Mouse (Mus musculus): ENCODE measurements around the gene 2310034G01Rik. TPM values are rescaled to one million over a fixed set of nuclear protein-coding genes. Genes with fewer than 3 reads are reported as not detected.

The 2310034G01Rik gene
- polyA plus RNA-seq, 1 experiment: 4.1 TPM

DNA sequence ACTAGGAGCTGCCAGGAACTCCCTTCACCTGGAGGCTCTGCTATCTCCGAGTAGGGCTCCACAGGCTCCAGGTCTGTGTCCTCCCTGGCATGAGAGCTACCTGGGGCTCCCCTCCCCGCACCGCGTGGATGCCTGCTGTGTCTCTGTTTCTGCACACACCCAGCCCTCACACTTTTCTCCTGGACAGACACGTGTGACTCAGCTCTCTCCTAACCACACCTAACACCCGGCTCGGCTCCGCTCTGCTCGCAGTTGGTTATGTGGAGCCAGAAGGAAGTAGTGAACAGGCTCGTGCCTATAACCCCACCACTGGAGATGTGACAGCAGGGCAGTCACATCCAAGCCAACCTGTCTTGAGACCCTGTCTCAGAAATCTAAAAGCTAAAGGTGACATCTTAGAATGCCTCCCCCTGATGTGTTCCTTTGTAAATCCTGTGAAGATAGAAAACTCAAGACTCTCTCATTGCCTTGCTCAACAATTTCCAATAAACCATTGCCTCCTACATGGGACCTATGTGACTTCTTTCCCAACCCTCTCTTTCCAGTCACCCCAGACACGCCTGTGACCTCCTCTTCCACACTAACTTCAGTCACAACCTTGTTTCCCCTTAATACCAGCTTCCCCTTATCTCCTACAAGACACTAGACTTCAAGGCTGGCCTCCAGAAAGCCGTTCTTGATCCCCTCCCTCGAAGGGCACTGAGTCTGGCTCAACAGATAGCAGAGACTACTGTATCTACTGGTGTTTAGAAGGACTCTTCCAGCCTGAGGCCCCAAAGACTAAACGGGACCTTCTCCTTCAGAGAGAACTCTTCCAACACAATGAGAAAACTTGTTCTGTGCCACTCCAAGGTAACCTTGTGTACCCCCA lies 35.0 kb downstream of the 2310034G01Rik start:
- no peak for DNase-seq (ENCODE audit: low read depth)

DNA sequence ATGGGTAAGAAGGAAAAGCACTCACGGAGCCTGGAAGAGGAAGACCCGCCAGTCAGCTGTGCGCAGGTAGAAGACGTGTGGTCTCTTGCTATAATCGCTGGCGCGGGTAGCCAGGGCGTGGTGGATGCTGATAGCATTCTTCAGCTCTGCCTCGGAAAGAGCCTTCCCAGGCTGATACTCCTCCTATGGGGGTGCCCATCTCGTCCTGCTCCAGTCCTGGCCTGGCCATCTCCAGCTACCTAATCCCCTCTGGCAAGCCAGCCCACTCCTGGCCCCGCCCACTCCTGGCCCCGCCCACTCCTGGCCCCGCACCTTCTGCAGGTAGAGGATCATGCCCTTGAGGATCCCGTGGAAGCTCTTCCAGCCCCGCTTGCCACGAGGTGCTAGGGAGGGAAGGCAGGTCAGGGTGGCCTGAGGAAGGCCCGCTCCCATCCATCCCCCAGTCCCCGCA lies 35.9 kb downstream of the 2310034G01Rik start:
- DNase-seq (ENCODE audit: low read depth): no peak

DNA sequence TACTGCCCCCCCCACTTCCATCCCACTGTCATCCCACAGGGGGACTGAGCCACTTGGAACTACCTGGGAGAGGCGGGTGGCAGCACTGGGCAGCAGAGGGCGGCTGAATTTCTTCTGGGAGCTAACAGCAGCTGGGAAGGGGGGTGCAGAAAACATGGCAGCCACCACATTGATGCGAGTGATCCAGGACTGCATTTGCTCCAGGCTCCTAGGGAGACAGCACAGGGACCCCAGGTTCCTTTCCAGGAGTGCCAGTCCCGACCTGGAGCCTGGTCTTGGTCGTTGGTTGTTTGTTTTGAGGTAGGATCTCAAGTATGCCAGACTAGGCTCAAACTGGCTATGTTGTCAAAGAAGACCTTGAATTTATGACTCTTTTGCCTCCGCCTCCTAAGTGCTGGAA lies 36.5 kb downstream of the 2310034G01Rik start:
- no peak for DNase-seq (ENCODE audit: low read depth)

DNA sequence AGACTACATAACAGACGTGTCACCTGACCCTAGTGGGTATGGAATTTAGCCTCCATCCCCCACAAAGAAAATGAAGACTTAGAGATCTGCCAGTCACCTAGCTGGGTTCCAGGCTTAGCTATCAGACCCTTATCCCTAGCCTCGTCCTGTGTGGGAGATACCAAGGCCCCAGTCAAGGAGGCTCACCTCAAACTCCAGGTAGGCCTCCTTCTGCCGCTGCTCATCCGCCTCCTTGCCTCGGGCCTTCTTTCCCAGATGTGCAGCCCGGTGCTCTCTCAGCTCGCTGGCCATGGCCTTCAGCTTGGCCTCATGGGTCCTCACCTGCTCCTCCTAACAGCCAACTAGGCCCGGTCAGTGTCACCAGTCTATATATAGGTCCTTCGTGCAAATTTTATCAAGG lies 37.0 kb downstream of the 2310034G01Rik start:
- DNase-seq (ENCODE audit: low read depth): no peak

DNA sequence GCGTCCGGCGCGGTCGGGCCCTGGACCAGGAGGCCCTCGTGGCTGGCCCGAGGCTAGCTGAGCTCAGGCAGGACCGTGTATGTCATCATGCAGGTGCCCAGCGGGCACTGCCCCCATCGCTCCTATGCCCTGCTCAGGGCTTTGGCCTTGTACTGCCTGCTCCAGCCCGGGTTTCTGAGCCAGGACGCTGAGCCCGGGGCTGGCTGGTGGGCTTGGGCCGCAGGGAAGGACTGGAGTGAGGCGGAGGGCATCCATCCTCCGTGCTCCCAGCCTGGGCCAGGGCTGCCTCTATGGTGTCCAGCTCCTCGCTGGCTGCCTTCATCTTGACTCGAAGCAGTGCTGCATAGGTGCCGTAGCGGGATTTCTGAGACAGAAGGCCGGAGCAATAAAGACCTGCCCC lies 37.5 kb downstream of the 2310034G01Rik start:
- DNase-seq (ENCODE audit: low read depth): no peak

DNA sequence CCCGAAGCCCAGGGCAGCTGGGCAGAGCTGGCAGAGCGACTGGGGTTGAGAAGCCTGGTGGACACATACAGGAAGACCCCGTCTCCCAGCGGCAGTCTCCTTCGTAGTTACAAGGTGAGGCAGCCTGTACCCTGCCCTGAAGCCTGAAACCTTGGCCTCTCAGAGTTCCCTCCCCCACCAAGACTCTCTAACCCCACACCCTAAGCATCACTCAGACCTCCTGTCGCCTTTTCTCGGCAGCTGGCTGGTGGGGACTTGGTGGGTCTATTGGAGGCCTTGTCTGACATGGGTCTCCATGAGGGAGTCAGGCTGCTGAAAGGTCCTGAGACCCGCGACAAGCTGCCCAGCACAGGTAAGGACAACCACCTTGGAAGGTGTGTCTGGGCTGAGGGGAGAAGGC lies 38.8 kb downstream of the 2310034G01Rik start:
- DNase-seq (ENCODE audit: low read depth): no peak

DNA sequence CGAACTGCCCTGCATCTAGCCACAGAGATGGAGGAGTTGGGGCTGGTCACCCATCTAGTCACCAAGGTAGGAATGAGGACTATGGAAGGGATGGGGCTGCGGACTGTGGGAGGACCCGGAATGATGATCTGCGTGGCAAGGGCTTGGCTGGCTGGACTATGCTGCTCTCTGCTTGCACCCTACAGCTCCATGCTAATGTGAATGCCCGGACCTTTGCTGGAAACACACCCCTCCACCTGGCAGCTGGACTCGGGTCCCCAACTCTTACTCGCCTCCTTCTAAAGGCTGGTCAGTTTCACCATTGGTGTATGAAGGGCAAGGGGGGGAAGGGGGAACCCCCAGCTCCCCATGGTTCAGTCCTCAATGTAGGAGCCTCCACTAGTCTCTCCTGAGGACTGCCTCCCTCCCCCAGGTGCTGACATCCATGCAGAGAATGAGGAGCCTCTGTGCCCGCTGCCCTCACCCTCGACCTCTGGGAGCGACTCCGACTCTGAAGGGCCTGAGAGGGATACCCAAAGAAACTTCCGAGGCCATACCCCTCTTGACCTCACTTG lies 39.7 kb downstream of the 2310034G01Rik start:
- no peak for DNase-seq (ENCODE audit: low read depth)

DNA sequence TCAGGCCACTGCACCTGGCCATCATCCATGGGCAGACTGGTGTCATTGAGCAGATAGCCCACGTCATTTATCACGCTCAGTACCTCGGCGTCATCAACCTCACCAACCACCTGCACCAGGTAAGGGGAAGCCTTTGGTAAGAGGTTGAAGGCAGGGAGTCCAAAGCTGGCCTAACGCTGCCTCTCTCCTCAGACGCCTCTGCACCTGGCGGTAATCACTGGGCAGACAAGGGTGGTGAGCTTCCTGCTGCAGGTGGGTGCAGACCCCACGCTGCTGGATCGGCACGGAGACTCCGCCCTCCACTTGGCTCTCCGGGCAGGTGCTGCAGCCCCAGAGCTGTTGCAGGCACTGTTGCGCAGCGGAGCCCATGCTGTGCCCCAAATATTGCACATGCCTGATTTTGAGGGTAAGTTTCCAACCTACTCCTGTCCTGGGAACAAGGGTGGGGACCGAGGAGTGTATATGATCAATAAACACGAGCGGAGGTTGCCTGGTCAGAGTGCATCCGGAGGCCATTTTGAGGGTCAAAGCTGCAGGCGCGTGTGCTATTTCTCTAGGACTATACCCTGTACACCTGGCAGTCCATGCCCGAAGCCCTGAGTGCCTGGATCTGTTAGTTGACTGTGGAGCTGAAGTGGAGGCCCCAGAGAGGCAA lies 40.3 kb downstream of the 2310034G01Rik start:
- no peak for DNase-seq (ENCODE audit: low read depth)

DNA sequence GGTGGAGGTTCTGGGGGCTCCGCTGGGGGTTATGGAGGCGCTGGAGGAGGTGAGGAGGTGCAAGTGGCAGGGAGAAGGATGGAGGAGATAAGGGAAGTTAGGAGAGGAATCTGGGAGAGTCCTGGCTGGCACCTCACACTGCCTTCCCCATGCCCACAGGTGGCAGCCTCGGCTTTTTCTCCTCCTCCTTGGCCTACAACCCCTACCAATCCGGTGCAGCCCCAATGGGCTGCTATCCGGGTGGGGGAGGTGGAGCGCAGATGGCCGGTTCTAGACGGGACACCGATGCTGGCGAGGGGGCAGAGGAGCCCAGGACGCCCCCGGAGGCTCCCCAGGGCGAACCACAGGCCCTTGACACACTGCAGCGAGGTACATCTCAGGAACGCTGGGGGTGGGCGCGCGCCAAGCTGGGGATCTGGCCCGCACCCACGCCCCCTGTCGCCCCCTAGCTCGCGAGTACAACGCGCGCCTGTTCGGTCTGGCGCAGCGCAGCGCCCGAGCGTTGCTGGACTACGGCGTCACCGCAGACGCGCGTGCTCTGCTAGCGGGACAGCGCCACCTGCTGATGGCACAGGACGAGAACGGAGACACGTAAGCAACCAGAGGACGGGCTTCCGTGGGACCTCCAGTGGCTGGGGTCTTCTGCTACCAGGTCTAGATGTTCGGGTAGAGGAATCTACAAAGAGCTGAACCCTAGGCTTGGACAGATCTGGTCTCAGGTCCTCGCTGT lies 41.2 kb downstream of the 2310034G01Rik start:
- no peak for DNase-seq (ENCODE audit: low read depth)

DNA sequence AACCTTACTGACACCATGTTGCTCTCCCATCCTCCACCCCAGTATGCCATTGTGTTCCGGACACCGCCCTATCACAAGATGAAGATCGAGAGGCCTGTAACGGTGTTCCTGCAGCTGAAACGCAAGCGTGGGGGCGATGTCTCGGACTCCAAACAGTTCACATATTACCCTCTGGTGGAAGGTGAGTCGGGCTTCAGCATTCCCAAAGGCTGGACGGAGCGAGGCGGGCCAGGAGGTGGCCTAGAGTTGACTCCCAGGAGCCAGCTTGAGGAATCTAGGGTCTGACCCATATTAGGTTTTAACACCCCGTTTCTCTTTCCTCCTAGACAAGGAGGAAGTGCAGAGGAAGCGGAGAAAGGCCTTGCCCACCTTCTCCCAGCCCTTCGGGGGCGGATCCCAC lies 41.8 kb downstream of the 2310034G01Rik start:
- DNase-seq (ENCODE audit: low read depth): no peak

DNA sequence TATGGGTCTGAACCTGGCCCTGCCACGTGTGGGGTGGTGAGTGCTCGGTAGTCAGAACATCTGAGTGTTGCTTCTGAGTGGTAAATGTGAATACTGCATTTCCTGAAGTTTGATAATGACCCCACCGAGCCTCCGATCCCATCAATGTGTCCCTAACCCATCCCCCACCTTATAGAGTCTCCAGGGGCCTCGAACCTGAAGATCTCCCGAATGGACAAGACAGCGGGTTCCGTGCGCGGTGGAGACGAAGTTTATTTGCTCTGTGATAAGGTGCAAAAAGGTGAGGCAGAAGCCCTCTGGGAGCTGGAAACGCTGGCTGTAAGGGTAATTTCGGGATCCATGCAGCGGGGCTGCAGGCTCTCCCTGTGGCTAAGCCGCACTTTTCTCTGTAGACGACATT lies 42.3 kb downstream of the 2310034G01Rik start:
- DNase-seq (ENCODE audit: low read depth): no peak

DNA sequence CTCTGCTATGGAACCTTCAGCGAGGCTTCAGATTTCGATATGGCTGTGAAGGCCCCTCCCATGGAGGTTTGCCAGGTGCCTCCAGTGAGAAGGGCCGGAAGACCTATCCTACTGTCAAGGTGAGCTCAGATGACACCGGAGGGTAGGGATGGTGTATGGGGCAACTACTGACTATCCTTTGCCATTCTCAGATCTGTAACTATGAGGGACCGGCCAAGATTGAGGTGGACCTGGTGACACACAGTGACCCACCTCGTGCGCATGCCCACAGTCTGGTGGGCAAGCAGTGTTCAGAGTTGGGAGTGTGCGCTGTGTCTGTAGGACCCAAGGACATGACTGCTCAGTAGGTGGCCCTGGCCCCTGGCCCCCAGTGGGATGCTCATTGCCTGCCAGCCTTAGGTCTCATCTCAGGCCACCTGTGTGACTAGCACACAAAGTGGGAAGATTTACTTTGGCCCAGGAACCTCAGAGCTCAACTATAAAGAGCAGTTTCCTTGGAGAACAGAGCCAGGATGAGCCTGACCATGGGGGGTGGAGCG lies 43.3 kb downstream of the 2310034G01Rik start:
- DNase-seq (ENCODE audit: low read depth): no peak

DNA sequence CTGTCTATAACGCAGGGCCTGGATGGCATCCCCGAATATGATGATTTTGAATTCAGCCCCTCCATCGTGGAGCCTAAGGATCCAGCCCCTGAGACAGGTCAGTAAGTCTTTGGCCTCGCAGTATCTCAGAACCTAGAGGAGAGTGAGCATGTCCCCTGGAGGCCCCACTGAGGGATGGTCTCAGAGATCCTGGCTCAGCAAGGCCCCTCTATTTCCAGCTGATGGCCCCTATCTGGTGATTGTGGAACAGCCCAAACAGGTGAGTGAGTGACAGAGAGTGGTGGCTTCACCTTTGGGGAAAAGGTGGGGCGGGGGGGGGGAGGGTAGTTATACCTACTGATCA lies 43.9 kb downstream of the 2310034G01Rik start:
- DNase-seq (ENCODE audit: low read depth): no peak

DNA sequence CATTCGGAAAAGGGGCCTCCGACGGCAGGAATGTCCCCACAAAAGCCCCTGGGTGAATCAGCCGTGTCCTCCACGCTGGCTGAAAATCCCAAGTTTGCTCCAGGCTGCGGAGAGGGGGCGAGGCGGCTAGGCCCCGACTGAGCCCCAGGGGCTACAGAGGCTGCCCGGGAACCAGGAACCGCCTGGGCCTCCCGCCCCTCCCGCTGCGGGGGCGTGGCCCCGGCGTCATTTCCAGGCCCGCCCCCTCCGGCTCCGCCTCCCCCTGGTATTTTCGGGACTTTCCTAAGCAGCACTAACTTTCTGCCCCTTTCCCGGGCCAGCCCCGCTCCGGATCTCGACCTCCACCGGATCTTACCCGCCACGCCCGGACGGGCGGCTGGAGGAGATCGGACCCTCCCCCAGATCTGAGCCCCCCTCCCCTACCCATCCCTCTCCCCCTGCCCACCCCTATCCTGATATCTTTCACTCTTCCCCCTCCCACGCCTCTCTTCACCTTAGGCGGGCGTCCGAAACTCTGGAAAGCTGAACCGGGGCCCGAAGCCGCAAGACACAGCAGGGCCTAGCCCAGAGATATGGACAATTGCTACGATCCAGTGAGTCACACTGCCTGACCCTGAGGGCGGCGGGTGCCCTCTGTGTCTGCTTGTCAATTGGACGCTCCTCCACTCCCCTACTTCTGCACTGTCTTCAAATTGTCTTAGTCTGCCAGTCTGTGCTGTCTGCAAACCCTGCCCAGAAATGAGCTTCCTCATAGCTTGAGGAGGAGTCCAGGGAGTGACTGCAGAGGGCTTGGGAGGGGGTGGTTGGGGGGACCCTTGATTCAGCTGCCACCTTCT lies 44.5 kb downstream of the 2310034G01Rik start:
- DNase-seq (ENCODE audit: low read depth): no peak

DNA sequence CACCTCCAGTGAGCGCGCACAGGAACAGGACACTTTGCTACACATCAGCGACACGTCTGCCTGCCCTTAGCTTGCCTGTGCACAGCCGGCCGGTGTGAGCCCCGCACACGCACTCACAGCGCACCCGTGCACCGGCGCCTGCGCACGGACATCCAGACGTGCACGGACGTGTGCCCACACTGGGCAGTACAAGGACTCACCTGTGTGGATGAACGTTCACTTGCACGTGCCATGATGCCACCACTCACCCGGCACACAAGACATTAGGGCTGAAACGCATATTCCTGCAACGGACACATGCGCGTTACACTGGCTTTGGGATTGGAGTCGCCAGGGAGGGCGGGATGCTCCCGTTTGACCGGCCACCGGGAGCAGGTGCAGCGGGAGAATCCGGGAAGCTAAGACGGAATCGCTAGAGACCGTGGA lies 45.2 kb downstream of the 2310034G01Rik start:
- no peak for DNase-seq (ENCODE audit: low read depth)

DNA sequence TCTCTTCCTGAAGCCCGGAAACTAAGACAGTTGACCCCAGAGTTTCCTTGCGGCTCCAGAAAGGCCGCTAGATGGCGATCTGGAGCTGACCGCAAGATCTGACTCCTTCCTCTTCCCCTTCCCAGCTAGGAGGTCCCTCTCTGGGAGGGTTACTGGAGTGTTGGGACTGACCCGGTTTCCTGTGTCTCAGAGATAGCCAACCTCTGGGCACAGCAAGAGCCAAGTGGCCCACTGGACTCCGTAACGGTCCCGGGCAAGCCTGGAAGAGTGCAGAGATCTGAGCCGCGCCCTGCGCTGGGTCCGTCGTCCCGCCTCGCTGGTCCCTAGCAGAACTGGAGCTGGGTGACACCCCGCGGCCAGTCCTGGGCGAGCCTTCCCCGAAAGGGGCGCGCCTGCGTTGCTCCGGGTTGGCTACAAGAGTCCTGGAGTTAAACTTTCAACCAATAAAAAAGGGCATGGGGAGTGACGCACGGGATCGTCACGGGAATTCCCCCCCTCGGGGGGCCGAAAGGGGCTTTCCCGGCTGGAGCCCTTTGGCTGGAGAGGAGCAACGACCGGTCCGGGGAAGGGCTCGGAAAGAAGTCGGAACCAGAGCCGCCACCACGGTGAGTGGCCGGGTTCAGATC lies 45.8 kb downstream of the 2310034G01Rik start, which contains the start of gene Nfkb2:
Nfkb2 (plus strand) TSS at position 105 of the 626 bp plus-strand sequence.
- DNase-seq (ENCODE audit: low read depth): no peak

DNA sequence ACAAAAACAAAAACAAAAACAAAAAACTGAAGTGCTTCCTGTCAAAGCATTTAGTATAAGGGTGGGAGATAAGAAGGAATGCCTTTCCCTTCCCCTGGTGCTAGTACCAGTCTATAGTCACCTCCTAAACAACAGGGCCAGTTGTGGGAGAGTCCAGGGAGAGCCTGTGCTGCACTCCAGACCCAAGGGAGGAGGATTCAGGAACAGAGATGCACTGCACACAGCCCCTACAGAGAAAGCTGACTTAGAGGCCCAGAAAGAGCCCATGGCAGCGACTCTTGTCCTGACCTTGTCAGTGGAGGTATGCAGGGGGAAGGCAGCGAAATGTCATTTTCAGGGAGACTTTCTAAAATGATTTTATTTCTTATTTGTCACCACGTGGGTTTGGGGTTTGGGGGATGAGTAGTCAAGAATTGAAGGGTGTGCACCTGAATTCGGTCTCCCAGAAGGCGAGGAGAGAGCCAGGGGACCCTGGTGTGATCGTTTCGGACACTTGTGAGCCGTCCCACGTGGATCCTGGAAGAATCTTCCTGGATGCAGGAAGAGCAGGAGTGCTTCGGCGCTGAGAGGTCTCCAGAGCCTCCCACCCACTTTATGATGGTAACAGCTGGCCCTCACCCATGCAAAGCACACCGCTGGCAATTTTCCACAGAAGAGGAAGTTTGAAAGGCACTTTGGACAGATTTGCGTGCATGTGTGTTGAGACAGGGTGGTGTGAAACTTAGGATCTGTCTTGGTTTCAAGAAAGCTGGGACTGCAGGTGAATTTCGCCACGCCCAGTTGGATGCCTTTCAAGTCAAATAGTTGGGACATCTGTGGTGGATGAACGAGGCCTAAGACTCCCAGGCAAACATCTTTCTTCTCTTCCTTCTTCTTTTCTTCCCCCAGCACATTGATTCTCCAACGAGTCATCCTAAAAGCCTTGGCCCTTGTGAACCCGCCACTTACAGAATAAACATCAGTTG lies 46.6 kb downstream of the 2310034G01Rik start:
- no peak for DNase-seq (ENCODE audit: low read depth)

DNA sequence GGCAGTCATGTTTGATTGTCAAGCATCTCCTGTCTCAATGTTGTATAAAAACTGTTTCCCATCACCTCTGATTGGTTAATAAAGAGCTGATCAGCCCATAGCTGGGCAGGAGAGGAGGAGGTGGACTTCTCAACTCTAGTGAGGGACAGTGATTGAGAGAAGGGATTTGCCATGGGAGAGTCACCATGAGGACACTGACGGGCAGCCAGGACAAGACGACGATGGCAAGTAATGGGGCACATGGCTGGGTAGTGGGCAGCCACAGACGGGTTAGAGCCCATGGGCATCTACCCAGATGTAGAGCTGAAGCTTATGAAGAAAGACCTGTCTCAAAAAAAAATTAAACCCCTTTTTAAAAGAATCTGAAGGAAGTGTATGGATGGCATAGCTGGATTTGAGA lies 47.6 kb downstream of the 2310034G01Rik start:
- DNase-seq (ENCODE audit: low read depth): no peak

DNA sequence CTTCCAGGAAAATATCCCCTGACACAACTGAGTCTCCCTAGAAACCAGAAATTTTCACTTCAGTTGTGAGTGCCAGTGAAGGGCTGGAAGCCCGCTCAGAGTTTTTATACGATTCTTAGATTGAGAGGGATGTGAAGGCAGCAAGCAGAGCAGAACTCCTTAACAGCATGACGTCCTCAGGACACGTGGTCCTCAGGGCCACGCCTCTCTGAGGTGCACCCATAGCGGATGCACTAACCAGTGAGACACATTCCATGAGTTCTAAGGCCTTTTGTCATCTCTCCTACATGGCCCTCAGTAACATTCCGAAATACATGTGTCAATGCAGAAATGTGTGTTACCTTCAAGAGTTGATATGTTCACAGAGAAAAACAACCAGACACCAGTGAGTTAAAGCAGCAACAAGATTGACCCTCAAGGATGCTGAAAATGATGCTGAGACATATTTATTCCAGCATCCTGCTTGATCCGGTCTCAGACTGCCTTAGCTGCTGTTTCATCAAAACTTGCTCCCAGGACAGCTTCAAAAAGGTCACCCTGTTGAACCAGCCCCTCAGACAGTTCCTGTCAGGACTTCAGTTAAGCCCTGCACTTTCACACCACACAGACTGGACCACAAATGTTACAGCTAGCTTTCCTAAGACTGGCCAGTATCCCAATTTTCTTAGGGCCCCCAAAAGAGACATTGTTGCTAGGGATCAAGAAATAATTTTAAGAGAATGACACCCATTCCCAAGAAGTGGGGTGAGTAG lies 49.6 kb downstream of the 2310034G01Rik start:
- DNase-seq (ENCODE audit: low read depth): no peak
